Mouse (Mus musculus) heart, postnatal 0 days (tissue): Measurements from ENCODE around the gene Kat5.

Experiments
- CTCF ChIP-seq: IDR thresholded peaks from 2 replicates; pipeline ENCODE4 v1.5.1; 2016; ENCODE audit warnings: antibody characterized with exemption, control low read depth, low read depth
- EP300 ChIP-seq: IDR thresholded peaks from 2 replicates; pipeline ENCODE4 v1.6.1; 2016; ENCODE audit warnings: antibody characterized with exemption, low read depth

GRCm38 (mm10) chr19:5629907-5630306 lies 19.9 kb upstream of the Kat5 start:
- TF ChIP-seq EP300 (no peak), CTCF (no peak)
